ENCODE assay signal across 12 mouse cellular contexts in genomic region chr5:125385215-125385940, GRCm38 (mm10). TPM values are rescaled to one million over a fixed set of nuclear protein-coding genes. Genes with fewer than 3 reads are reported as not detected.
DNase-seq lines count a peak whose midpoint lies in the region; ATAC-seq and TF ChIP-seq lines count a peak whose summit lies in the region.
"Had no signal": no experiment of that assay in that cellular context is flagged by ENCODE, and none has a peak within 500 bp of the region (broad histone marks: within the 10 kb centered on the region; RNA-seq: fewer than 3 reads in every experiment).

No protein-coding gene starts in this region.

- peaks cover 23% of the 10 kb centered on the region for H3K36me3 ChIP-seq in heart, postnatal 0 days (replicated peaks; ENCODE audit: control insufficient read depth, insufficient read depth, low read length)
- H3K36me3 ChIP-seq in midbrain, embryonic 13.5 days = peaks cover 18% of the 10 kb centered on the region
- peaks cover 41% of the 10 kb centered on the region for H3K36me3 ChIP-seq in midbrain, embryonic 10.5 days
- H3K36me3 ChIP-seq in hindbrain, embryonic 16.5 days (ENCODE audit: control insufficient read depth, insufficient read depth, low read length) = peaks cover 14% of the 10 kb centered on the region

- H3K9me3 ChIP-seq in heart, postnatal 0 days (replicated peaks; ENCODE audit: control insufficient read depth, low read length) = no peaks in the 10 kb centered on the region
- H3K9me3 ChIP-seq in midbrain, embryonic 13.5 days = no peaks in the 10 kb centered on the region
- no peaks in the 10 kb centered on the region for H3K9me3 ChIP-seq in midbrain, embryonic 10.5 days (replicated peaks)
- no peaks in the 10 kb centered on the region for H3K9me3 ChIP-seq in hindbrain, embryonic 16.5 days (ENCODE audit: control insufficient read depth, low read length)
- H3K9me3 ChIP-seq: embryonic facial prominence, embryonic 10.5 days had no signal

- 0 out of 2 replicates have a peak, but pooled peaks have one; percentile 10 for TF ChIP-seq EP300 in heart, postnatal 0 days (IDR thresholded peaks at IDR 0.05; ENCODE audit: low read depth)

- H3K9ac ChIP-seq in heart, postnatal 0 days (replicated peaks; ENCODE audit: low read depth, low read length) = 0 out of 2 replicates have a peak overlapping the region, but pooled peaks have one; percentile 20
- no peak overlapping the region for H3K9ac ChIP-seq in midbrain, embryonic 13.5 days (replicated peaks)
- H3K9ac ChIP-seq in hindbrain, embryonic 16.5 days (ENCODE audit: low read depth, low read length) = no peak overlapping the region

- peak overlapping the region; percentile 35 for H3K4me3 ChIP-seq in heart, postnatal 0 days (ENCODE audit: low read depth, low read length)
- peak overlapping the region; percentile 9; the same call in 1 of the 2 replicates for H3K4me3 ChIP-seq in midbrain, embryonic 13.5 days (replicated peaks)
- H3K4me3 ChIP-seq in midbrain, embryonic 10.5 days = no peak overlapping the region
- no peak overlapping the region for H3K4me3 ChIP-seq in hindbrain, embryonic 16.5 days (ENCODE audit: low read length)
- H3K4me3 ChIP-seq: embryonic facial prominence, embryonic 10.5 days had no signal

- no peaks in the 10 kb centered on the region for H3K27me3 ChIP-seq in heart, postnatal 0 days (ENCODE audit: control insufficient read depth, insufficient read depth, low read length)
- H3K27me3 ChIP-seq in midbrain, embryonic 13.5 days = no peaks in the 10 kb centered on the region
- no peaks in the 10 kb centered on the region for H3K27me3 ChIP-seq in midbrain, embryonic 10.5 days (ENCODE audit: low read depth, poor library complexity, severe bottlenecking)
- H3K27me3 ChIP-seq in hindbrain, embryonic 16.5 days (replicated peaks; ENCODE audit: control insufficient read depth, insufficient read depth, low read length) = no peaks in the 10 kb centered on the region

- no peak for TF ChIP-seq CTCF in heart, postnatal 0 days (IDR thresholded peaks at IDR 0.05; ENCODE audit: low read depth)

- no peak overlapping the region for H3K27ac ChIP-seq in heart, postnatal 0 days (ENCODE audit: low read depth)
- H3K27ac ChIP-seq in midbrain, embryonic 13.5 days = no peak overlapping the region
- H3K27ac ChIP-seq in midbrain, embryonic 10.5 days (replicated peaks) = no peak overlapping the region
- no peak overlapping the region for H3K27ac ChIP-seq in hindbrain, embryonic 16.5 days (ENCODE audit: low read depth, low read length)
- H3K27ac ChIP-seq: embryonic facial prominence, embryonic 10.5 days had no signal

- no peak for DNase-seq in heart, postnatal 0 days (ENCODE audit: low spot score)
- DNase-seq in heart, adult 8-10 months (ENCODE audit: low spot score) = no peak
- no peak for DNase-seq in midbrain, embryonic 10.5 days (ENCODE audit: low spot score)
- no peak for DNase-seq in urinary bladder, postnatal 36 days (ENCODE audit: low spot score in 2 of 2)
- DNase-seq in right cerebral cortex, adult 2 months (ENCODE audit: low spot score in 2 of 2) = no peak
- DNase-seq: heart, adult 18-20 months; layer of hippocampus, postnatal 36 days; right cerebral cortex, postnatal 25 days; thymus, adult 2 months had no signal

- H3K4me1 ChIP-seq in heart, postnatal 0 days (ENCODE audit: control insufficient read depth, insufficient read depth) = no peaks in the 10 kb centered on the region
- peaks cover 40% of the 10 kb centered on the region for H3K4me1 ChIP-seq in midbrain, embryonic 13.5 days (replicated peaks)
- H3K4me1 ChIP-seq in midbrain, embryonic 10.5 days = peaks cover 19% of the 10 kb centered on the region
- H3K4me1 ChIP-seq in hindbrain, embryonic 16.5 days (ENCODE audit: control insufficient read depth, insufficient read depth, low read depth, low read length) = peaks cover 19% of the 10 kb centered on the region

- no peak for ATAC-seq in heart, postnatal 0 days (ENCODE audit: insufficient read depth, low read depth)
- no peak for ATAC-seq in midbrain, embryonic 13.5 days
- ATAC-seq in hindbrain, embryonic 16.5 days = no peak

- 50% methylated on average over 8 of the region's 8 CpGs for WGBS in heart, postnatal 0 days
- WGBS in midbrain, embryonic 13.5 days = 80% methylated on average over 8 of the region's 8 CpGs
- WGBS in midbrain, embryonic 10.5 days = 87% methylated on average over 8 of the region's 8 CpGs
- WGBS in hindbrain, embryonic 16.5 days = 73% methylated on average over 8 of the region's 8 CpGs

- peak overlapping the region; percentile 53 for H3K4me2 ChIP-seq in heart, postnatal 0 days (ENCODE audit: low read depth, low read length)
- H3K4me2 ChIP-seq in midbrain, embryonic 13.5 days (replicated peaks) = peak overlapping the region; percentile 12
- peak overlapping the region; percentile 6 for H3K4me2 ChIP-seq in hindbrain, embryonic 16.5 days (ENCODE audit: low read length)

RNA-seq across cellular contexts. Expression of gene Gm10382, which starts 3.7 kb away (rescaled TPM):
- total RNA-seq in heart, postnatal 0 days (2014; rRNA removed; ENCODE audit: low replicate concordance) = not detected in 2 replicates
- polyA plus RNA-seq in heart, postnatal 0 days (2015; fragmentation: Nextera tagmentation; extraction: Ambion mirVana) = 0.32 and 0.78 TPM in 2 replicates
- not detected for total RNA-seq in heart, adult 8-10 months (2022)
- 0.39 and 0.89 TPM in 2 replicates for polyA plus RNA-seq in midbrain, embryonic 13.5 days (2015; fragmentation: Nextera tagmentation; extraction: Ambion mirVana)
- polyA plus RNA-seq in midbrain, embryonic 10.5 days (2016; fragmentation: Nextera tagmentation; extraction: Ambion mirVana) = 0.56 and 0.57 TPM in 2 replicates
- 0.45 and 0.55 TPM in 2 replicates for polyA plus RNA-seq in hindbrain, embryonic 16.5 days (2015; fragmentation: Nextera tagmentation; extraction: Ambion mirVana)
- total RNA-seq: layer of hippocampus, postnatal 36 days had no signal

RNA-seq across cellular contexts. Expression of gene Ubc, which starts 4.6 kb away (rescaled TPM):
- total RNA-seq in heart, postnatal 0 days (2014; rRNA removed; ENCODE audit: low replicate concordance) = 889 and 1,003 TPM in 2 replicates
- polyA plus RNA-seq in heart, postnatal 0 days (2015; fragmentation: Nextera tagmentation; extraction: Ambion mirVana) = 742 and 892 TPM in 2 replicates
- total RNA-seq in heart, adult 8-10 months (2022) = 1,000 to 10,000 TPM in 2 of 4 experiments, 100 to 1,000 TPM in 2; 839 to 1,234 (median 1,027) TPM
- 1,275 and 1,322 TPM in 2 replicates for polyA plus RNA-seq in midbrain, embryonic 13.5 days (2015; fragmentation: Nextera tagmentation; extraction: Ambion mirVana)
- polyA plus RNA-seq in midbrain, embryonic 10.5 days (2016; fragmentation: Nextera tagmentation; extraction: Ambion mirVana) = 957 and 1,129 TPM in 2 replicates
- 1,508 and 1,522 TPM in 2 replicates for polyA plus RNA-seq in hindbrain, embryonic 16.5 days (2015; fragmentation: Nextera tagmentation; extraction: Ambion mirVana)

RNA-seq across cellular contexts. Expression of gene Scarb1, which starts 44.5 kb away (rescaled TPM):
- 79.8 and 84.2 TPM in 2 replicates for total RNA-seq in heart, postnatal 0 days (2014; rRNA removed; ENCODE audit: low replicate concordance)
- polyA plus RNA-seq in heart, postnatal 0 days (2015; fragmentation: Nextera tagmentation; extraction: Ambion mirVana) = 53.7 and 58.2 TPM in 2 replicates
- total RNA-seq in heart, adult 8-10 months (2022) = 10 to 100 TPM; 21.8 to 27.3 (median 25.7) TPM
- 22.1 and 22.8 TPM in 2 replicates for polyA plus RNA-seq in midbrain, embryonic 13.5 days (2015; fragmentation: Nextera tagmentation; extraction: Ambion mirVana)
- 48.1 and 52.3 TPM in 2 replicates for polyA plus RNA-seq in midbrain, embryonic 10.5 days (2016; fragmentation: Nextera tagmentation; extraction: Ambion mirVana)
- 55.3 and 62.6 TPM in 2 replicates for polyA plus RNA-seq in hindbrain, embryonic 16.5 days (2015; fragmentation: Nextera tagmentation; extraction: Ambion mirVana)

RNA-seq across cellular contexts. Expression of gene Dhx37, which starts 48.5 kb away (rescaled TPM):
- 5.9 and 16.2 TPM in 2 replicates for total RNA-seq in heart, postnatal 0 days (2014; rRNA removed; ENCODE audit: low replicate concordance)
- polyA plus RNA-seq in heart, postnatal 0 days (2015; fragmentation: Nextera tagmentation; extraction: Ambion mirVana) = 5.5 and 6.8 TPM in 2 replicates
- 10 to 100 TPM; 11.8 to 14.2 (median 12.6) TPM for total RNA-seq in heart, adult 8-10 months (2022)
- 12.1 and 13.2 TPM in 2 replicates for polyA plus RNA-seq in midbrain, embryonic 13.5 days (2015; fragmentation: Nextera tagmentation; extraction: Ambion mirVana)
- polyA plus RNA-seq in midbrain, embryonic 10.5 days (2016; fragmentation: Nextera tagmentation; extraction: Ambion mirVana) = 17.4 and 21.2 TPM in 2 replicates
- polyA plus RNA-seq in hindbrain, embryonic 16.5 days (2015; fragmentation: Nextera tagmentation; extraction: Ambion mirVana) = 10.2 and 12.0 TPM in 2 replicates

RNA-seq across cellular contexts. Expression of gene Bri3bp, which starts 56.0 kb away (rescaled TPM):
- total RNA-seq in heart, postnatal 0 days (2014; rRNA removed; ENCODE audit: low replicate concordance) = 27.8 and 41.5 TPM in 2 replicates
- polyA plus RNA-seq in heart, postnatal 0 days (2015; fragmentation: Nextera tagmentation; extraction: Ambion mirVana) = 59.2 and 65.8 TPM in 2 replicates
- total RNA-seq in heart, adult 8-10 months (2022) = 10 to 100 TPM; 44.4 to 61.8 (median 45.5) TPM
- 28.2 and 29.6 TPM in 2 replicates for polyA plus RNA-seq in midbrain, embryonic 13.5 days (2015; fragmentation: Nextera tagmentation; extraction: Ambion mirVana)
- 49.2 and 54.7 TPM in 2 replicates for polyA plus RNA-seq in midbrain, embryonic 10.5 days (2016; fragmentation: Nextera tagmentation; extraction: Ambion mirVana)
- polyA plus RNA-seq in hindbrain, embryonic 16.5 days (2015; fragmentation: Nextera tagmentation; extraction: Ambion mirVana) = 40.2 and 42.5 TPM in 2 replicates

Comparison
In these comparisons a context has a peak if more than half of its experiments do, and no peak if none do; other contexts are left out.
1. H3K4me3 ChIP-seq: peak in heart, postnatal 0 days (single experiment) and midbrain, embryonic 13.5 days (single experiment); none in midbrain, embryonic 10.5 days (single experiment) and hindbrain, embryonic 16.5 days (single experiment).
2. Peak in every context shown above with its lines, with median percentiles within 50 percentile points of each other: H3K4me2 ChIP-seq.